Mouse (Mus musculus) ovary, postnatal 14 days (tissue): Measurements from ENCODE around the gene Kif1bp.
"Not testable (repeated sequence)": the region's sequence is repeated elsewhere in the genome, so short reads cannot be mapped to it uniquely, and the experiment has no call there.

Experiments used
- DNase-seq: peaks from one replicate; pipeline ENCODE4 v3.0.0; 2022; ENCODE audit warnings: low spot score

Gene Kif1bp

DNA sequence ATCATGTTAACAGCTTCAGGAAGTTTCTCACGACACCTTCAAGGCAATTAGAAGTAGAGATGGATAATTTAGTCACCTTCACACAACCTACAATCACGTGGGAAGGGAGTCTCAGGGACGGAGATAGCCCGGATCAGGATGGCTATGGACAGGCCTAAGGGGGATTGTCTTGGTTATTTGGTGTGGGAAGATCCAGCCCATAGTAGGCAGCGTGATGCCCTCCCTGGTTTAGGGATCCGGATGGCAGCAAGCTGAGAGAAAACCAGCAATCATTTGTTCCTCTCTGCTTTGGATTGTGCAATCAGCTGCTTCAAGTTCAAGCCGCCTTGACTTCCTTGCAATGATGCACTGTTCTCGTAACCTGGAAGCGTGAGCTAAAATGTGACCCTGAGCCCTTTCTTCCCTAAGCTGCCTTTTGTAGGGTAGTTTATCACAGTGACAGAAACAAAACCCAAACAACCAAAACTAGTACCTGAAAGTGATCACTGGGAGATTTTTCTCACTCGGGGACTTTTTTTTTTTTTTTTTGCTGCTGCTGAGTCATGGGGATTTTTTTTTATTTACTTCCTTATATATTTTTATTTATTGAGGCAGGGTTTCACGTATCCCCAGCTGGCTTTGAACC, 69.1 kb downstream of the Kif1bp start:
- DNase-seq = no peak

DNA sequence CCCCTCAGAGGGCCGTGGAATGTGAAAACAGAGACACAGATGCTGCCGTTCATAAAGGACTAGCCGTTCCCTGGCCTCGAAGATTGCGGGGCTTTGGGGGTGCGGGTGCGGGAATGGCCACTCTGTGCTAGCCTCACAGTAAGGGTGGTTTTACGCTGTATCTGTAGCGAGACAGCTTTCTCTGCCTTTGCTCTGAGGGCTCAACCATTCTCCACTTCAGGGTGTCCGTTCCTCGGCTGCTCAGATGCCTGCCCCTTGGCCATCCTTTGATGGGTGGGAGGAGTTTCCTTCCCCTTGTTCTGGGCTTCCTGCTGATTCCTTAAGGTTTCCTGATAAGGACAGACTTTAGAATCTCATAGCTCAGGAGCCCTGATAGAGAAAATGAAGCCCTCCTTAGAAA, 69.8 kb downstream of the Kif1bp start:
- DNase-seq = no peak

DNA sequence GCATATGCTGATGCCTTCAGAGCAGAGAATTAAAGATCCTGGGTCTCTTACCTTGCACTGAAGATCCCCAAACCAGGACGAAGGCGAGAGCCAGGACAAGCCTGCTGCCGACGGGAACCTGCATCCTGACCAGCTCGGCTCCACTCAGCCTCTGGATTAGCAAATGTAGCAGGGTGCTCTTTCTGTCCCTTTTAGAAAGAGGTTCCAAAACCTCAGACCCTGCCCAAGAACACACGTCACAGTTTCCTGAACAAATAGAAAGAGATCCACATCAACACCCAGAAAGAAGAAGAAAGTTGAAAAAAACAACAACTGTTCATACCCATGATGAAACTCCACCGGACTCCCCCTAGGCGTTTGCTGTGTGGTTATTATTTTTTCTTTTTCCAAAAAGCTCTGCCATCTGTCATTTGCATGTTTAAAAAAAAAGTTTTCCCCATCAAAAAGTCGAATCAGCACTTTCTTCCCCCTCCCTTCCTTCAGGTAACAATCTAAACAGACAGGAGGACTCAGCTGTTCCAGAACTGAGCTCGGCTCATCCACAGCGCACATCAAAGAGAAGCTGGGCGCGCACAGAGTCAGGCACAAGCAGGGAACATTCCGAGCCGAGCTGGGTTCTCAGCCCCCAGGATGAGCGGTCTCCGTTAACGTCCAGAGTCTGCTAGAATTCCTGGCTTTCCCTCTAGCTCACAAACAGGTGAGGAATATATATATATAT, 70.5 kb downstream of the Kif1bp start:
- DNase-seq = no peak

DNA sequence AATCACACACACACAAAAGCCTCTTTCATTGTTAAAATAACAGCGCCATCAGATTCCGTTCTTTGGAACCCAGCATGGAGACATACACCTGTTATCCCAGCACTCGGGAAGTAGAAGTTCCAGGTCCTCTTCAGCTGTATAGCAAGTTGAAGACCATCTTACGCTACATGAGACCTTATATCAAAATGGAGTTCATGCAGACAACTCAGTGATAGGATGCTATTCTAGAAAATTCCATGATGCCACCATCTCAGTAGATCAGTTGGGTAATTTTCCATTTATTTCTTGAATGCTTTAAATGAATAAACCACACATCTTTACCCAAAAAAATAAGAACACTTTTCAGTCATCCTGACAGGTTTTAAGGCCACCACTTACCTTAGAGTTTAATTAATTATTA, 71.2 kb downstream of the Kif1bp start:
- no peak for DNase-seq

DNA sequence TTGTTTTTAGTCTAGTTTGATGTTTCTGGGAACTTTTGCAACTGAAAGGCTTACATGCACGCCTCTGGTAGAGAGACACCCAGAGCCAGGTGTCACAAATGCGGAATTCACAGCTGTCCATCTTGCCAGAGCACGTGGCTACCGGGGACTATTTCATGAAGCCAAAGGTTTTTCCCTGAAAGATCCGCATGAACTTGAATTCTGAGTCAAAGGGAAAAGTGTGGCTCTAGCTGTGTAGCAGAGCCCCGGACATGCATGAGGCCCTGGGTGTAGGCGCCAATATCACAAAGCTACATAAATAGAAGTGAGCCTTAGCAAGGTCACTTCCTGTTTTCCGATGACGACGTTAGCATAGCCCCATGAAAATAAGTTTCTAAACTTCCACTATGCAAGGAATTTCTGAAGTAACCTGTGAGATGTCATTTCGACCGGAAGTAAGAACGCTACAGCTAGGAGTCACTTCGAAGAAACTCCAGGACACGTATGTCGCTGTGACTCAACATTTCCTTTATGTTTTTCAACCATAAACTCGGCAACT, 72.2 kb downstream of the Kif1bp start:
- no peak for DNase-seq

DNA sequence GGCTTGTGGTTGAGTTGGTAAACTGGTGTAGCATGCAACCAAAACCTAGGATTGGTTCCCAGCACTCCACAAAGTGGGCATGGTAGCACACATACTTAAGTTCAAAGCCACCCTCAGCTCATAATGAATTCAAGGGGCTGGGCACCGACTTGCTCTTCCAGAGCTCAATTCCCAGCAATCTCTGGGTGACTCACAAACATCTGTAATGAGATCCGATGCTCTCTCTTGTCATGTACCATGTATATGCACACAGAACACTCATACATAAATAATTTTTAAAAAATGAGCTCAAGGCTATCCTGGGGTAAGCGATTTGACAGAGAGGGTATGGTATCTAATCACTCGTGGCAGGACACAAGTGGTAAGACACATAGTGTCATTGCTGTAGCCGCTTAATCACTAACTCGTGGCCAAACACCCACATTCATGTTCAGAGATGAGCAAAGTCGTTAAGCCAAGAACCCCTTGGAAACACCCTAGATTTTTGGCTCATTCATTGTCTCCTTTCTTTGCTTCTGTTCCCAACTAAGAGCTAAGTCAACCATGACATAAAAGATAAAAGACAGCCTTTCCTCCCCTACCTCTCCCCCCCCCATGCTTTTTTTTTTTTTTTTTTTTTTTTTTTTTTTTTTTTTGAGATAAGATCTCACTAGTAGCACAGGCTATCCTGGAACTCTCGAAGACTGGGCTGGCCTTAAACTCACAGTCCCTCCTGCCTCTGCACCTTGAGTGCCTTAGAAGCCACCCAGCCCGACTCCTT, 72.9 kb downstream of the Kif1bp start:
- DNase-seq = no peak

DNA sequence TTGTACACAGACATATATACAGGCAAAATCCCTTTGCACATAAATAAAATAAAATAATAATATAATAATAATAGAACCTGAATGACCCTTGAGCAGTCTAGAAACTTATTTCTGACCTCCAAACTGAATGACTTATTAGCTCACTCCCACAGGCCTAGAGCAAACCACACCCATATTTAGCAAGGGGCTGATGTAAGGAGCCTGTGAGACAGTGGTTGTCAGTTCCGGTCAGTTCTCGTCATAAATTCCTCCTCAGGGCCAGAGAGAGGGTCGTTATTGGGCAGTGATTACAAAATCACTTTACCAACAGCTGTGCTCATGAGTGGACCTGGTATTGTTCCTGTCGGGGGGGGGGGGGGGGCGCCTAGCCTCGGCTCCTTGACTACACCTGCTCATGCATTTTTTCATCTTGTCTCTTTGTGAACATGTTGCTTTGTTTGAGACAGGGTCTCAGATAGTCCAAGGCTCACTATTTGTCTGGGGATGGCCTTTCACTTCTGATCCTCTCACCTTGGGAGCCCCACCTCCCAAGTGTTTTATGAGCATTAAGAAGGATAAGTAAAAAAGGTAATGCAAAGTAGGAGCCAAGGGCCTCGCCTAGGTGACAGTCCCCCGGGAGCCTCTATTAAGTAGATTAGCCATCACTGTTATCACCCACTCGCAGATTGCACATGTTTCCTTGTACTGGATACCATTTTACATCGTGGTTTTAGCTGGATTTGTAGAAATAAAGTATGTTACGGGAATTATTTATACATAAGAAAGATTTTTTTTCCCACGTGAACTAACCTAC, 74.2 kb downstream of the Kif1bp start:
- no peak for DNase-seq

DNA sequence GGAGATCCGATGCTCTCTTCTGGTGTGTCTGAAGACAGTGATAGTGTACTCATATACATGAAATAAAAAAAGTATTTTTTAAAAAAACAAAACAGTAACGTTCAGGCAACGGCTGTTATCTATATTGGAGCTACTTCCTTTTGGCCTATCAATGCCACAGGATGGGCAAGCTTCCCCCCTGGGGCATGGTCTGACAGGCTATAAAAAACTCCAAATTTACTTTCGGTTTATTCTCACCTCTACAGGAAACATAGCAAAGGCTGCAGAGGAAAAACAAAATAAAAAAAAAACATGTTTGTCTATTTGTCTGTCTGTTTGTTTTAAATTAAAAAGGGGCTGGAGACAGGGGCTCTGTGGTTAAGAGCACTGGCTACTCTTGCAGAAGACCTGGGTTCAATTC, 74.9 kb downstream of the Kif1bp start:
- DNase-seq = no peak

DNA sequence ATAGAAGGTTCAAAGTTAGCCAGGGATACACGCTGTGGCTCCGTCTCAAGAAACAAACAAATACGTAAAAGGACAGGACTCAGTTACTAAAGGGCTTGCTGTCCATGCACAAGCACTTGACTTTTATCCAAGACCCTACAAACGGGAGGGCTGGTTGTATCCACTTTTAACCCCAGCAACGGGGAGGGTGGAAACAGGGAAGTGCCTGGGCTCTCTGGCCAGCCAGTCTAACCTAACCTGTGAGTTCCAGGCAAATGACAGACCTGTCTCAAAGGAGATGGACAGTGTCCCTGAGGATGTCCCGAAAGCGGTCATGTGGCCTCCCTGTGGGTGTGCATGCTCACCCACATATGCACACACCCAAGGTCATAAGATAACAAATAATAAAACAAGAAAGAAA, 76.3 kb downstream of the Kif1bp start:
- DNase-seq = no peak

DNA sequence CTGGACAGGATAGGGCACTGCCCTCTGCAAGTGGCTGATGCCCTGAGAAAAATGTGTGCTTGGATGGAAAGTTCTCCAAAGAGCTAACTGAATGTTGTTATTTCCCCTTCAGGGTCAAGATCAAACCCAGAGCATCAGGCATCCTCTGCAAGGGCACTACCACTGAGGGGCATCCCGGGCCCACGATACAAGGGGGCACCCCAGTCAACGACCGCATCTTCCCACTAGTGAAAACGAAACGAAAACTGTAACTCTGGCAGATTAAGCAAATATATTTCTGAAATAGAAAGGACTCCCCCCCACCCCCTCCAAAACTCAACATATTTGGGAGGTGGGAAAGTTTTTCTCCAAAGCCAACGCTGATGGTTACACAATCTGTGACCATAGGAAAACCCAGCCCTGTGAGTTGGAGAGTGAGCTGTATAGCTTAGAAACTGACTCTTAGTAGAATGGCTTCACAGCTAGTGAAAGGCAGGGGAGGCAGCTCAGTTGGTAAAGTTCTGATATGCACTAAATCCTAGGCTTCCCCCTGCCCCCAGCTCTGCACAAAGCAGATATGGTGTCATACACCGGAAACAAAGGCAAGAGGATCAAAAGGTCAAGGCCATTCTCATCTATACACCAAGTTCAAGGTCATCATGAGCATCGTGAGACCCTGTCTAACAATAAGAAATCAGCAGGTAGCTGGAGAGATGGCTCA, 77.2 kb downstream of the Kif1bp start:
- DNase-seq = no peak

DNA sequence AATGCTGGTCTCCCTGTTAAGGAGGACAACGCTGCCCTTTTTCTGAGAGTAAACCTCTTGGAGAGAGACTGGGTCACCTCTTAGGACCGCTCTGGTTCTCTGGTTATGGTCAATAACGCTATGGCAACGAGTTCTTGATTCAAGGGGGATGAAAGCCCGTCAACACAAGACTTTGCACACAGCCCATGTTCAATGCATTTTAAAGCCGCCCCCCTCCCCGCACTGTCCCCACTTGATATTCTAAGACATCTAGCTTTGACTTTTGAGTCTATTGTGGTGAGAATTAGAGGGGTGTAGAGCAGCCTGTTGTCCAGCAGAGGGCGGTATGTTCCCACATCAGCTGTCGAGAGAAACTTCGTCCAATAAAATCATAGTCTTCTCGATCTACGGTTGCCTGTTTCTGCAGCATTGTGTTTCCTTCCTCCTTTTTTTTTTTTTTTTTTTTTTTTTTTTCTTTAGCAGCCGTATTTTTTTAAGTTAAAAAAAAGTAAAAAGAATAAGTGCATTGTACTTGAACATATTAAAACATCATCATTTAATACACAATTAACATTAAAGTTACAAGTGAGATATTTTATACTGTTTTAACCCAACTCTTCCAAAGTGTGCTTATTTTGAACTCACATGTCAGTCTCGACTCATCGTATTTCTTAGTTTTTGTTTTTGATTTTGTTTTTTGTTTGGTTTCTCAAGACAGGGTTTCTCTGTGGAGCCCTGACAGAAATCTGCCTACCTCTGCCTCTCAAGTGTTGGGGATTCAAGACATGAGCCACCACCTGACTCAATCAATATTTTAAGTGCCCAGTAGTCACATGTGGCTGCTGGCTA, 78.0 kb downstream of the Kif1bp start:
- peak; percentile 60 for DNase-seq

DNA sequence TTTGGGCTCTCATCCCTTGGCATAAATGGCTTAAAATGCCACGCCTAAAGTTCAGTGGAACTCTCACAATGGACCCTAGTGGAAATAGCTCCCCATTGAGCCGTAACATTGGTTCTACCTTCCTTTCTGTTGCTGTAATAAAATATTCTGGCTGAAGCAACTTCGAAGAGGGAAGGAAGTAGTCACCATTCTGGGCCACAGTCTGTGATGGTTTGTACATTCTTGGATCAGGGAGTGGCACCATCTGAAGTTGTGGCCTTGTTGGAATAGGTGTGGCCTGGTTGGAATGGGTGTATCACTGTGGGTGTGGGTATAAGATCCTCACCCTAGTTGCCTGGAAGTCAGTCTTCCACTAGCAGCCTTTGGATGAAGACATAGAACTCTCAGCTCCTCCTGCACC, 86.6 kb downstream of the Kif1bp start:
- DNase-seq = not testable (repeated sequence)
